Mouse (Mus musculus) gastrocnemius, postnatal 10 days (tissue): ENCODE data around the gene Gcgr. TPM values are rescaled to one million over a fixed set of nuclear protein-coding genes. Genes with fewer than 3 reads are reported as not detected.
"Not testable (repeated sequence)": the region's sequence is repeated elsewhere in the genome, so short reads cannot be mapped to it uniquely, and the experiment has no call there.

Experiments used
- DNase-seq: peaks from one replicate; pipeline ENCODE4 v3.0.0; 2021; ENCODE audit warnings: mixed read lengths
- total RNA-seq, 2 experiments: library from RNA; stranded (reverse); gene quantifications; 2 replicates each; pipeline ENCODE4 v1.2.3; 2021

Gcgr gene
- total RNA-seq, 2 experiments from 2014 or later, result 0.09 to 0.75 TPM

DNA sequence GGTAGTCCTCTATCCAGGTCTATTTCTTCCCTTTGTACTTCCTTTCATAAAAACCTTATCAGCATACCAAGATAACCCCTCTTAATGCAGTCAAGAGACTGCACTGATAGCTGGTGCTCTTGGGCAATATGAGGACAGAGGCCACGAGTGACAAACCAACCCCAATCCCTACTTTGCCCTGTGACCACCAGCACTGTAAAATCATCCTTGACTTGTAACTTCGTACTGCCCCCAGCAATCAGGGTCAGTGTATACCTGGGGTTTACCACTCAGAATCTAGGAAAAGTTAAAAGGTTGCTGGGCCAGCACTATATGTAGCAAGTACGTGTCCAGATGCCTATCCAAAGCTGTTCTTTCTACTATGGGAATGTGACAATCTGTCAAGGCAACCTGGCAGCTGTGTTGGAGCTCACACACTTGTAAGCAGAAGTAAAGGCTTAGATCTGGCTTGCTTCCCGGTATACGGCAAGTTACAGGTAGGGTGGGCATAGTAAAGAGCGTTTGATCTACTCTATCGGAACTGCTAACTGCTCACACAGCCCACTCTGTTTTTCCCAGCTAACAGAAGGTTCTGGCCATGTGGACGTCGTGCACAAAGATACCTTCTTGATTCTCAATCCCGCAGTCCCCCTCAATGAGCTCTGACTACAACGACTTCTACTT, 41.4 kb downstream of the Gcgr start:
- no peak for DNase-seq

DNA sequence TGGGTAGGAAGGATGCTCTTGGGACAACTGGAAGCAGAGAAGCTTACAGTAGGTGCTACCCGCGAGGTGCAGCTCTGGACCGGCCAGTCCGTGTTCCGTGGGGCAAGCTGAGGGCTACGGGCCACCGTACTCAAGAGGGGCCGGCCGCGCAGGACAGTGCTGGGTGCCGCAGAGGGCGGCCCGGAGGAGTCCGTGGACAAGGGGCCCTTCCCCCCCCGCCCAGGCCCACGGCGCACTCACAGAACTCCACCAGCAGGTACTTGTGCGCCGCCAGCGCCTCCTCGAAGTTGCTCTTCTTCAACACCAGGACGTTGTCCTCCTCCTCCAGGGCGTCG, 41.9 kb downstream of the Gcgr start:
- DNase-seq, result no peak

DNA sequence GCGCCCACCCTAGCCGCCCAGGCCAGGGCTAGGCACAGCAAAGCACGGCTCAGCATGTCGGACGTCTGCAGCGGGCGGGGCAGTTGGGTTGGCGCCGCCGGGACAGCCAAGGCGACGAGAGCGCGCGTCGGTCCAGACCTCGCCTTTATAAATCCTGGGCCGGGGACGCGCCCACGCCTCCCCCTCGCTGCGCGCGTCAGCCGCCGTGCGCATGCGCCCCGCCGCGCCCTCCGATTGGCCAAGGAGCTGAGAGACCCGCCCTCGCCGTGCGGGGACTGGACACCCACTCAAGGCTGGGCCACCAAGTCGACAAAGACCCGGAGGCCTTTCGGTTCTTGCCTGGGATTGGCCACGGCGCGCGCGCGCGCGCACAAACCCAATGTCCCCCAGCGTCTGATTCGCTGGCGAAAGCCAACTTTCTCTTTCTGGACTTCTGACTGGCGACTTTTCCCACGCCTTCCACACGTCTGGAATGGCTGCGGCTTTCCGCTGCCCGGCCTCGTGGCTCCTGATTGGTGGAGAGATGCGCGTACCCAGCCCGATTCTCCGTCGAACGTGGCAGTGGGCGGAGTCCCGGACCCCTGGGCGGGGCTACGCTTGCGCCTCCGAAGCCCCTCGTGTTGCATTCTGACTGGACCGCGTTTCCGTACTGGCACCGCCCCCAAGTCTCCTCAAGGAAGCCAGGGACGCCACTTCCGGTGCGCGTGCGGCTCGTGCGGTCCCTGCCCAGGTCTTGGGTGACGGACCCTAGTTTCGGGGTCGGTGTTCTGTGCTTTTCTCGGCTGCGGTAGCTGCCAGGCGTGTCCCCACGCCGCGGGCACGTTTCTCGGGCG, 42.5 kb downstream of the Gcgr start, which contains the start of gene P4hb:
Gene P4hb (minus strand): TSS at position 502 of the 833 bp plus-strand sequence.
- peak; percentile 99 for DNase-seq

DNA sequence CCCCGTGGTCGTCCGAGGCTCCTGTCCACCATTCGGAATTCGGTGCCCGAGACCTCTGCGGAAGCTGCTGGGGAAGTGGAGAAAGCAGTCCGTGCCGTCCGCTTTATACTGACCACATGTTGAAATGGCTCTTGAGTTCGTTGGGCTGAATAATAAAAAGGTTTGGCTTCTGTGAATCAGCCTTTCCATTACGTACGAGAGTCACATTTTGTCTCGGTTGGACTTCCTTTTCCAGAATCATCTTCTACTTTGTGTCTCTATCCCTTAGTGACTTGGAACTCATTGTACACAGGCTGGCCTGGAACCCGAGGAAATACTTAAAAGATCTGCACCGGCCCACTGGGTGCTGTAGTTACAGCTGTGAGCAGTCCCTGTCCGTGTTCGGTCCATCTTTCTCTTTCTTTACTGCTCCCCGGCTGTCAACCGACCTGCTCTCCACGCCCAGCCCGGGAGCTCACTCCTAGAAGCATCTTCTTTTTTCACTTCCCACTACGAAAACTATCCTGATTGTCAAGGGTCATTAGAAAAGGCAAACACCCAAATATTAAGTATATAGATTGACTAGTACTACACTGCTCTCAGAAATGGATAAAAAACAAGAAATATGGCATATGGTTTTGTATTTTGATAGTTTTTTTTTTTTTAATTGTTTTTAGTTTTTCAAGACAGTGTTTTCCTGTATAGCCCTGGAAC, 43.2 kb downstream of the Gcgr start:
- DNase-seq, result no peak

DNA sequence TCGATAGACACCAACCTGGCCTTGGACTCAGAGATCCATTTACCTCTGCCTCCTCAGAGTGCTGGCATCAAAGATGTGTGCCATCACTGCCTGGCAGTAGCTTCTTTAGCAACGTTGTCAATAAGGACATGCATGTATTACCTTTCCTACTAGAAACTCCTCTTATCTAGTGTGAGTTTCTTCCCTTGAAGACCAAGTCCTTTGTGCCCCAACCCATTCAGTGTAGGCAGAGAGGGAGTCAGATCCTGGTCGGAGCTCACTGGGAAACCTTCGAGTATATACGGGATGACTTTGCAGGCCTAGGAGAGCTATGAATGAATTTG, 43.7 kb downstream of the Gcgr start:
- DNase-seq, result no peak

DNA sequence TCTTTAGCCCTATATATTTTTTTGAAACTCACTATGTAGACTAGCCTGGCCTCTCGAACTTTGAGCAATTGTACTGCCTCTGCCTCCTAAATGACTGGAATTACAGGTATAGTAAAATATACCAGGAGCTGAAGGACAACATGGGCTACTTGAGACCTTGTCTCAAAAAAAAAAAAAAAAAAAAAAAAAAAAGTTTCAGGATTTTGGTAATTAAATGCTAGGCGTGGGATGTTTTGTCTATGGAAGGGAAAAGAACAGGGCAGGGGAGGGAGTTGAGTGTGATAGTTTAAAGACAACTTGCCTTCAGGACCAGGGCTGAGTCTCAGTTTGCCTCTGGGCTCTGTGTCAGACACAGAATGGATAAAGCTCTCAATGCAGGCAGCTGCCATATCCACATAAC, 44.5 kb downstream of the Gcgr start:
- DNase-seq, result no peak

DNA sequence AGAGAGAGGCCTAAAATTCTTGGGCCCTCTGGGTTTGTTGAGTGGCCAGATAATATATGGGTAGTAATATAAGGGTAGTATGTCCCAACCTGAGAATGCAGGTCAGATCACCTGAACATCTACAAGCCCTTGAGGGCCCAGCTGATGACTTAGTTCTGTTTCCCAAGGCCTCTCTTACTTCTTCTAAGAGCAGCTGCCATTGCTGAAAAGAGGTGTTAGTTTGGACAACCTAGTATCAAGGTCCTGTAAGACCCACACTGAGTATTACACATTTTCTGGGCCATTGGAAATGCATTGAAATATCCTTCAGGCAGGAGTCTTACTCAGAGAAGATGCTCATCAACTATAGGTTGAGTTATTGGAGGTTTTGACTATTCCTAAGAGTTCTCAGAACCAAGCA, 45.4 kb downstream of the Gcgr start:
- DNase-seq, result no peak

DNA sequence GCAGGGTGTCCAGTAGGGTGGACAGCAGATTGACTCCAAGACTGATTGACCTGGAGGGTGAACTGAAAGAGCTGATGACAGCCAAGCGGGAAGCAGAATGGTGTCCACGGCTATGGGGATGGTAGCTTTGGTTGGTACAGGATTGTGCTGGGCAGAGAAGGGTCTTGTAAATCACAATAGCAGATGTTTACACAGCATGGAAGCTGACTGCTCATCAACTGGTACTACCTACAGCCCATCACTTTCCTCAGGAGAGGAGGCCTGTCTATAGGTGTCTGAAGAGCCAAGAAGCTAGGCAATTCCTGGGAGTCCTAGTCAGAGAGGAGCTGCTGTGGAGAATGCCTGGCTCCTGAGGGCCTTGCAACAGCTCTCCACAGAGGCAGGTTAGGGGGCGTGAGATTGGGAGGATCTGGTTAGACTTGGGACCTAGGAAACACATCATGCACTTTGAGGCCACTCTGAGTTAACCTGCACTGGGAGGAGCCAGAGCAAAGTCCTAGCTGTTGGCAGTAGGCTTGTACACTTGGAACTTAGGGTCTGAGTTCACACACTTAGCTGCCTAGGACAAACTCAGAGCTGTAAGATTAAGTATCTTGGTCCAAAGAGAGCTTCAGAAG, 46.0 kb downstream of the Gcgr start:
- no peak for DNase-seq

DNA sequence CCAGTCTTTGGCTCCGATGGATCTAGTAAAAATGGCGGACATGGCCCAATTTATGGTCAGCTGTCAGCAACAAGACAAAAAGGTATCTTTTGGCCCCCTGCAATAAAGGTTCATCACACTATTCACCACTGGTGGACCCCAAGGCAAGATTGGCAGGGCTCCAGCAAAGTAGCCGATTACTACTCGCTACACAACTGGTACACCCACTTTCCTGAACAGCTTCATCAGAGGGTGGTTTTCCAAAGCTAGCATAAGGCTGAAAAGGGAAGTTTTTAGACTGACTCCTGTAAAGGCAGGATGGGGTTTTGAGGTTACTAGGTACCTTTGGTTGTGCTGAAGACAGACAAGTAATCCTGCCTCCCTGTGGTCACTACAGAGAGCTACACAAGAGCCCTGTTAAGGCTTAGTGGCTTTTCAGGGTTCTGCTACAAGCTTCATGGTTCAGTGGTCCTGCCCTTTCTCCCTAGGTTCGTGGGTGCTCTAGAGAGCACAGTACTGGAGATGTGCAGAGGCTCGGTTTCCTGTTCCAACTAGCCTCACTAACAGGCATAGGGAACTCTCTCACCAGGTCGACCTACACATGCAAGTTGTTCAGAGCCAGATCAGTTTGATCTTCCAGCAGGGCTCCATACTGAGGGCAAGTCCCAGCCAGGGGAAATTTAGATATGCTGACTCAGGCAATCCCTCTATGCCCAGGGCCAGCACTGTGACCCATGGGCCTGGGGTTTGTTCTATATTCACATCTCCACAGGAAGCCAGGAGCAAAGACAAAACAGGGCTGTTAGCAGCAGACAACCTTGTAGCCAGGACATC, 46.9 kb downstream of the Gcgr start:
- no peak for DNase-seq

DNA sequence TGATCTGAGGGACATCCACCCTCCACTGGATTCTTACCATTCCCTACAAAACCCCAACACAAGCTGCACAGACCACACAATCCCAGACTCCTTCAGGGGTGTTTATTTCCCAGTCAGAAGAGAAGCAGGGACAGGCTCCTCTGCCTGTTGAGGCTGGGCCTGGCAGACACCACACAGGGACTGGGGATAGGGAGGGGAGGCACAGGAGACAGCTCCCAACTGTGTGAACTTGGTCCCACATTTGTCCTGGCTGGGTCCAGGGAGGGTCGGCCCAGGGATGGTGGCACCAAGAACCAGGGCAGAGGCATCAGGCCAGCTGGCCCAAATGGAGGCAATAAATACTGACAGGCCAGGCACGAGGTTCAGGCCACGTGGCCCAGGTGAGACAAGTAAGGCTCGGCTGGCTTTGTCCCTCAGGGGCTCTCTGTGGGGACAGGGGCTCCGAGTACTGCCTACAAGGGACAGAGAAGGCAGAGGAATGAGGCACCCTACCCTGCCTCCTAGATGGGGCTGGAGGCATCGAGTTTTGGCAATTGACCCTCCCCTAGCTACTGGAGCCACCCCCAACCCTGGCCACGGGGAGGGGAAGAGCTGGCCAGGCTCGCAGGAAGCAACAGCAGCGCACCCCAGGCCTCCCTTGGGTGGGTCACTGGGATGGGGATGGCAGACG, 47.7 kb downstream of the Gcgr start:
- DNase-seq, result no peak

DNA sequence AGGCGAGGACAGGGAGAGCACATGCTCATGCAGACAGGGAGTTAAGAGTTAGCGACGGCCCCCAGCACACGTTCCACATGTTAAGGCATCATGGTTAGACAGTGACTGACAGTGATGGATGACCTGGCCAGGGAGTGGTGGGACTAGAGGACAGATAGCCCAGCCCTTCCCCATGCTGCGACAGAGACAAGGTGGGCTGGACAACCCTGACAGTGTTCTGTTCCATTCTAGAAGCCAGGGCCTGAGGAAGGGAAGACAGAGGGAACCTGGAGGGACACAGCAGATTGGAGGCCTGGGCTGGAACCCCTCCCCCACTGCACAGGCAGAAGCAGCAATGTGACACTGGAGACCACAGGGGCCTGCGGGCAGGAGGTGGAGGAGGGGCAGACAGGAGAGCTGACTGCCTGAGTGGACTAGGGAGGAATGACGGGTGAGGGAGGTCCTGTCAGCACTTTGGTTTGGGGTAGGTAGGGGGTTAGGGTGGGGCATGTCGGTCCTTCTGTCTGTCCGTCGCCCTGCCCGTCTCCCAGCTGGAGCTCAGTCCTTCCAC, 48.3 kb downstream of the Gcgr start:
- no peak for DNase-seq

DNA sequence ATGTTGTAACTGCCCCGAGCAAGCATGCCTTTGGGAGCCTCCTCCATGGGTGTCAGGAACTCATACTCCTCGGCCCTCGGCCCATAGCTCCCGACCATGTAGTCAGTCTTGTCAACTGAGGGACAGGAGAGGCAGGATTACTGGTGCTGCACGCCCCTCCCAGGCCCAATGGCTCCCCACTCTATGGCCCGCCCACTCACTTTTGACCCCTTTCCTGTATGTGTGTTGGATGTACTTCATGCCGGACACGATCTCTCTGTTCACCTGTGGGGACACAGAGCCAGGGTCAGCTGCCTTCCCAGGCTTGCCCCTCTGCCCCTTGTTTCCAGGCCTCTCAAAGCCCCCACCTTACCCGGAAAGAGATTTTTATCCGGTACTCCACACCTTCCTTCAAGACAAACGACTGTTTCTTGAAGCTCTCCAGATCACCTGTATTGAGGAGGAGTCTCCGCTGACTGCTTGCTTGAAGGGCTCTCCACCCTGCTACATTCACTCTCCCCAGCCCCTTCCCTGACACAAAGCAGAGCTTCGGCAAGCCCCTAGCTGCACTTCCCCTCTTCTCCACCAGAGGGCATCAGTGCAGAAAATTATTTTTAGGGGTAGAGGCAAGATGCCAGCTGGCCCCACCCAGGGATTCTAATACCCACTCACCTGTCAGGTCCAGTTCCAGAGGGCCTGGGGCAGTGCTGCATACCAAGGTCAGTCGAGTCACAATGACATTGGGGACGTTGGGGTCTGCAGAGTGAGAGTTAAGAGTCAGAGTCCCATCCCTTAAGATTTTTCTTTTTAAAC, 49.0 kb downstream of the Gcgr start:
- peak; percentile 81 for DNase-seq

DNA sequence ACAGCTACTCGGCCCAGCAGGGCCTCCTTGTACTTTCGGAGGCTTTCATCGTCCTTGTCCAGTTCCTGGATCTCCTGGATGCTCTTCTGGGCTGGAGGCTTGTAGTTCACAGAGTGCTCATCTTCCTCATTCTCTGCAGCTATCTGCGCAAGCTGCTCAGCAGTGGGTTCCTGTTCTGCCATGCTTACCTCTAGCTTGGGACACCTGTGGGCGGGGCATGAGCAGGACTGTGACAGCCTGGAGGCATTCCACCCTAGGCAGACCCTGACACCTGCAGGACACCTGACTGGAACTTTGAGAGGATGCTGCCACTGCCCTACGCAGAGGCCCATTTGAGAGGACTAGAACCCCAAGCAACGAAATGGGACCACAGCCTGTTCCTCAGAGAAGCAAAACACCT, 49.7 kb downstream of the Gcgr start:
- DNase-seq, result no peak

DNA sequence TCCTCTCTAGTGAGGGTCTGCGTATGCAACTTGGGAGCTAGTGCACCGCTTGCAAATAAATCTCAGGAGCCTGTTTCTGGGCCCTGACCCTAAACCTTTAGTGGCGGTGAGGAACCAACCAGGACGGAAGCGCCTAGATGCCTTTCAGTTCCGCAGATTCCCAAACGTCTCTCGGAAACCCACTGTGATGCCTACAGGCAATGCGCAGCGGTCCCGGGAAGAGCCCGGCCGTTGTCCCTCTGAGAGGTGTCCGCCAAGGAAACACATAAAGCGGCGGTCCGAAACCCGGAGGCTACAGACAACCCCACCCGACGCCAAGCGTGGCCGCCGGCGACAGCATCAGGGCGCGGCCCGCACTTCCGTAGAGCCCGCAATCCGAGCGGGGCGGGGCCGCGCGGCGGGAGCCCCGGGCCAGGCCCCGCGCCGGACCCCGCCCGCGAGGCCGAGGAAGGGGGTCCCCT, 50.4 kb downstream of the Gcgr start:
- peak; percentile 48 for DNase-seq

DNA sequence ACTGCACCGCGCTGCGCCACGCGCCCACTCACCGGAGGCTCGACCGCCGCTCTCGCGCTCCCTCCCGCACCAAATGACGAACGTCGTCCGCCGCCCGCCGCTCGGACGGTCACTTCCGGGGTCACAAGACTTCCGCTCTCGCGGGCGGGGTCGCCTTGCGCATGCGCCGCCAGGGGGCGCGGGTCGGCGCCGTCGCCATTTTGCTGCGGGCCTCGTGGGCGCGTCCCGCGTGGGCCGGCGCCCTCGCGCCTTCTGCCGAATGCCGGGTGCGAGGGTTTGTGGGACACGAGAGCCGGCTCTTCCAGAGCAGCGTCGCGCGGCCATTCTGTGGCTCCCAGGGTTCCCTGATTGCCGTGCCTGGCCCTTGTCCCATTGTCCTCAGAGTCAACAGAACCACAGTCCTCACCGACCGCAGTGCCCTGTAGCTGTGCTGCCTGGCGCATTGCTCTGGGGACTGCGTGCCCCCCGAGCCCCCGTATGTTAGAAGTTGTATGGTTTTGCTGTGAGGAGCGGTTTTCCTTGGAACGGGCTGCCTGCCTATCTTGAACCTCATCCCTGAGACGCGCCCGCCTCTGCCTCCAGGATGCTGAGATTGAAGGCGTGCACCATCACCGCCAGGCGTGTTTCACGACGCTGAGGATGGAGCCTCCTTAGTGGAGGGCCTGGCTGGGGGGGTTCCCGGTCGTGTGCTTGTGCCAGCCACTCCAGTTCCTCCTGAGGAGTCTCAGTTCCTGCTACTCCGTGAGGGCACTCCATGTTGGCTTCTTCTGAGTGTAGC, 51.2 kb downstream of the Gcgr start, which contains the start of gene Arhgdia:
Gene Arhgdia (minus strand): TSS at position 135 of the 778 bp plus-strand sequence.
- DNase-seq, result peak; percentile 92

DNA sequence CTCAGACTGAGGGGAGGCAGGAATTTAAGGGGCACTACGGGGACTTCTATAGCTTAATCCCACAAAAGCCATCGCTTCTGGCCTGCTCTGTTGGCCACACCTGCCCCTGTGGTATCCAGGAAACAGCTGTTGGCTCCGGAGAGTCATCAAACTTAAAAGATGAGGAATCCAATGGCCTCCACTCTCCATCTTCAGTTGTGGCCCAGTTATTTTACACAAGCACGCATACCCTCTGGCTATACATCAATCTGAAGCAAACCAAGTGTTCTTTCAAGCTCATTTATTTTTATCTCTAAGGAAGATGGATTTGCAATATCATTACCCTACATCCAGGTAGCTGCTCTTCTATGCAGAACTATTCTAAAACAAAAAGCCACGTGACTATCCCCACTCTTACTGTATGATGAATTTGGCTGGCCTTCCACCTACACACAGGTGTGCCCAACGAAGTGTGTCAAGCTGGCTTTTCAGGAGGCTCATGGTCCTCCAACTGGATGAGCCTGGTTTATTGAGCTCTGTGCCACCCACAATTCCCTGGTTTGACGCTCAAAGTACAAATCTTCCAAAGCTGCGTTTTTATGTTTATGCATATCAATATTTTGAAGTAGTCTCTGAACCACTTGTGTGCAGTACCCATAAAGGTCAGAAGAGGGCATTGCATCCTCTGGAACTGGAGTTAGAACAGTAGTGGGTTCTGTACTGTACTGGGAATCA, 51.9 kb downstream of the Gcgr start:
- DNase-seq, result no peak

DNA sequence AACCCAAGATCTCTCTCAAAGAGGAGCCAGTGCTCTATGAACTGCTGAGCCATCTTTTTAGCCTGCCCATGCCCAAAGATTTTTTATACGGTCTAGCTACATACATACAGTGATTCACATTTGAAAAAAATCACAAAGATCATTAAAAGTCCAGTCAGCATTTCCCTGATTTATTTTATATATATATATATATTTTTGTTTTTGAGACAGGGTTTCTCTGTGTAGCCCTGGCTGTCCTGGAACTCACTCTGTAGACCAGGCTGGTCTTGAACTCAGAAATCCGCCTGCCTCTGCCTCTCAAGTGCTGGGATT, 52.4 kb downstream of the Gcgr start:
- not testable (repeated sequence) for DNase-seq

DNA sequence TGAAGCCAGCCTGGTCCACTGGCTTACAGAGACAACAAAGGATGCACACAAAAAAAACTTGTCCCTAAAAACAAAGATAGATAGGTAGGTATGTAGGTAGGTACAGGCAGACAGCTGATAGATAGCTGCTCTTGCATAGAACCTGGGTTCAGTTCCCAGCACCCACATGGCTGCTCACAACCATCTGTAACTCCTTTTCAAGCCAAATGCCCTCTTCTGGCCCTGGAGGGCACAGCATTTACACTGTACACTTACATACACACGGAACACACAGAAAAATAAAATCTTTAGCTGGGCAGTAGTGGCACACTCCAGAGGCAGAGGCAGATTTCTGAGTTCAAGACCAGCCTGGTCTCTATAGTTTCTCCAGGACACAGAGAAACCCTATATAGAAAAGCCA, 53.4 kb downstream of the Gcgr start:
- no peak for DNase-seq

DNA sequence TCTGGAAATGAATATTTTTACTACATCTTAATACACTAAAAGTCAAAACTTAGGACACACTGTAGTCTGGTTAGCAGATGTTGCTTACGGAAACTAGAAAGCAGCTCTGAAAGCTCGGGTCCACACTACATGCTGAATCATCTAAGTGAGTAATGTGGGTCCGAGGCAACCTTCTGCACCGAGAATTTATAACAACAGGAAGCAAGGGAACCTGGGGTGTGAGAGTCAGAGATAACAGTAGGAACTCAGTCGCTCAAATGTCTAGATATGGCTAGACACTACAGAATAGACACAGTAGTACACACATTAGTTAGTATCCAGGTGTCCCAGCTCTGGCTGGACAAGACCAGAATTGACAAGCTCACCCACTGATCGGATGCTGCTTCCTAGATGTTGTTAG, 58.0 kb downstream of the Gcgr start:
- DNase-seq, result no peak
